Mouse (Mus musculus) midbrain, embryonic 13.5 days (tissue): Measurements from ENCODE around the gene 5830473C10Rik. TPM values are rescaled to one million over a fixed set of nuclear protein-coding genes. Genes with fewer than 3 reads are reported as not detected.

Experiments used
- ATAC-seq: fragments of 200-750 bp; cut with Nextera tagmentation; 2 replicates; pipeline ENCODE4 v1.8.0; 2017; ENCODE audit warnings: mild to moderate bottlenecking, moderate TSS enrichment, moderate library complexity
- H3K27ac ChIP-seq: fragments of 300-500 bp; sonication (generic); 2 replicates; pipeline ENCODE4 v1.5.1; 2015; ENCODE audit warnings: inconsistent platforms, mild to moderate bottlenecking, moderate library complexity
- H3K27me3 ChIP-seq: fragments of 300-500 bp; sonication (generic); 2 replicates; pipeline ENCODE4 v1.6.1; 2015; ENCODE audit warnings: mild to moderate bottlenecking, inconsistent platforms
- H3K36me3 ChIP-seq: fragments of 300-500 bp; sonication (generic); 2 replicates; pipeline ENCODE4 v1.6.1; 2015; ENCODE audit warnings: mild to moderate bottlenecking, inconsistent platforms
- H3K4me1 ChIP-seq: fragments of 300-500 bp; sonication (generic); replicated peaks from 2 replicates; pipeline ENCODE4 v1.6.1; 2015; ENCODE audit warnings: inconsistent platforms
- H3K4me2 ChIP-seq: fragments of 300-500 bp; sonication (generic); replicated peaks from 2 replicates; pipeline ENCODE4 v1.6.1; 2015; ENCODE audit warnings: moderate library complexity, mild to moderate bottlenecking, inconsistent platforms
- H3K4me3 ChIP-seq: fragments of 300-500 bp; sonication (generic); replicated peaks from 2 replicates; pipeline ENCODE4 v1.5.1; 2015; ENCODE audit warnings: mild to moderate bottlenecking, inconsistent platforms
- H3K9ac ChIP-seq: fragments of 300-500 bp; sonication (generic); replicated peaks from 2 replicates; pipeline ENCODE4 v1.6.1; 2015; ENCODE audit warnings: mild to moderate bottlenecking, inconsistent platforms
- H3K9me3 ChIP-seq: fragments of 300-500 bp; sonication (generic); 2 replicates; pipeline ENCODE4 v1.6.1; 2016; ENCODE audit warnings: mild to moderate bottlenecking, inconsistent platforms
- WGBS: fragments of 180-500 bp; shearing (Covaris S2); methylation state at CpG from one replicate; pipeline ENCODE4 v1.1.7; 2015; 5-methylcytosine and 5-hydroxymethylcytosine counted together
- polyA plus RNA-seq: library from polyadenylated mRNA; unstranded; fragments of >200 nt; fragmentation: Nextera tagmentation; extraction: Ambion mirVana; gene quantifications from 2 replicates; pipeline ENCODE4 v1.2.1, GENCODE M21; 2015

Gene 5830473C10Rik
- polyA plus RNA-seq, 1 experiment from 2014 or later, result not detected

DNA sequence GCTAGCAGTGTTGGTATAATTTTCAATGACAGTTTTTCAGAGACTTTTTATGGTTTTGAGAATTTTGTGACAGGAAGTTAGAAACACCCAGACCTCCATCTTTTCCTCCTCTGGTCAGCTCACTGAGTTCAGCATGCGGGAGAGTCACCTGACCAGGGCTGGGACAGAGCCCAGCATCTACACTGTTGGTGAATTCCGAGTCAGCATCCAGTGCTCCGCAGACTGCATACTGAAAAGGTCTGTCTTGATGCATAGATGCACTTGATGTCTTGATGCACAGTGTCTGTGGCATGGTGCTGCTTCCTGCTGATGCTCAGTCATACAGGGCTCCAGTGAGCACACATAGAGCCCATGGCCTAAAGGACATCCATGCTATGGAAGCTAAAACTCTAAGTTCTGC is 67.1 kb downstream of the 5830473C10Rik start:
- 0 out of 2 replicates have a peak, but pooled peaks have one; percentile 11 for ATAC-seq
- Histone ChIP-seq H3K4me3 (no peak overlapping the region), H3K9me3 (no peaks in the 10 kb centered on the region), H3K9ac (no peak overlapping the region), H3K27ac (no peak overlapping the region), H3K36me3 (no peaks in the 10 kb centered on the region), H3K4me1 (no peaks in the 10 kb centered on the region), H3K4me2 (no peak overlapping the region), H3K27me3 (no peaks in the 10 kb centered on the region)
- WGBS, result 83% methylated on average over 3 of the region's 3 CpGs

DNA sequence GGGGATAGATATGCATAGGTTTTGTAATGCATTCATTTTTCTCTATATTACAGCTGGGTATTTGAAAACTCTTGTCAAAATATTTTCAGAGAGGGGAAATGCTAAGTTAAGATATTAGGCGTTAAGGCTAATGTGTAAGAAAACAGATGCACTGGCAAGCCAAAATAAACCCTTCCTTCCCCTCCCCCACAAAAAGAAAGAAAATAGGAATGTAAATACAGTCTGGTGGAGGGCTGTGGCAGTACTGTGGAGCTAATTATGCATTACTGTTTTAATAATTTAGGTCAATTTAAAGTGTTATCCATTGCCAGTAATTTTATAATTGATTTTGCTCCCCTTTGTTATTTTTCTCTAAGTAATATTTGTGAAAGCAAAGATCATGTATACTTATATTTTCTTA is 67.6 kb downstream of the 5830473C10Rik start:
- Histone ChIP-seq H3K4me2 (no peak overlapping the region), H3K9me3 (no peaks in the 10 kb centered on the region), H3K36me3 (no peaks in the 10 kb centered on the region), H3K27ac (no peak overlapping the region), H3K4me1 (no peaks in the 10 kb centered on the region), H3K9ac (no peak overlapping the region), H3K27me3 (no peaks in the 10 kb centered on the region), H3K4me3 (no peak overlapping the region)
- WGBS, result 92% methylated on average over 1 of the region's 1 CpGs
- no peak for ATAC-seq

DNA sequence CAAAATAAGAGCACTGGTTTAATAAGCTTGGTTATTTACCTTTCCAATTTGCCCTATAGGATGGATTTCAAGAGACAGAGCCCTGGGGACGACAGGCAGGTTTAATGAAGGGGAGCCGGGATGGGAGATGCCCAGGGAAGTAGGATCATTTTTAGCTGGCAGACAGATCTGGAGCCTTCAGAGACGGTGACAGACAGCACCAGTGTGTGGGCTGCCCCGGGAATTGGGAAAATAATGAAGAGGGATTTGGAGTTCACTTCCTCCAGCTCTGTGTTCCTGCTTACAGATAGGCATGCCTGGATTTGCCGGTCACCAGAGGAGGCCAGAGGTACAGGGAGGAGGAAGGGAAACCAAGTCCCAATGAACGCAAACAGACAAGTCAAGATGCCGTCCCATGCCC is 74.0 kb downstream of the 5830473C10Rik start:
- Histone ChIP-seq H3K4me3 (no peak overlapping the region), H3K9me3 (no peaks in the 10 kb centered on the region), H3K9ac (no peak overlapping the region), H3K36me3 (no peaks in the 10 kb centered on the region), H3K27ac (no peak overlapping the region), H3K4me2 (no peak overlapping the region), H3K4me1 (no peaks in the 10 kb centered on the region), H3K27me3 (0 out of 2 replicates have a peak, but pooled peaks cover 5% of the 10 kb centered on the region)
- no peak for ATAC-seq
- 80% methylated on average over 7 of the region's 7 CpGs for whole genome bisulfite sequencing

DNA sequence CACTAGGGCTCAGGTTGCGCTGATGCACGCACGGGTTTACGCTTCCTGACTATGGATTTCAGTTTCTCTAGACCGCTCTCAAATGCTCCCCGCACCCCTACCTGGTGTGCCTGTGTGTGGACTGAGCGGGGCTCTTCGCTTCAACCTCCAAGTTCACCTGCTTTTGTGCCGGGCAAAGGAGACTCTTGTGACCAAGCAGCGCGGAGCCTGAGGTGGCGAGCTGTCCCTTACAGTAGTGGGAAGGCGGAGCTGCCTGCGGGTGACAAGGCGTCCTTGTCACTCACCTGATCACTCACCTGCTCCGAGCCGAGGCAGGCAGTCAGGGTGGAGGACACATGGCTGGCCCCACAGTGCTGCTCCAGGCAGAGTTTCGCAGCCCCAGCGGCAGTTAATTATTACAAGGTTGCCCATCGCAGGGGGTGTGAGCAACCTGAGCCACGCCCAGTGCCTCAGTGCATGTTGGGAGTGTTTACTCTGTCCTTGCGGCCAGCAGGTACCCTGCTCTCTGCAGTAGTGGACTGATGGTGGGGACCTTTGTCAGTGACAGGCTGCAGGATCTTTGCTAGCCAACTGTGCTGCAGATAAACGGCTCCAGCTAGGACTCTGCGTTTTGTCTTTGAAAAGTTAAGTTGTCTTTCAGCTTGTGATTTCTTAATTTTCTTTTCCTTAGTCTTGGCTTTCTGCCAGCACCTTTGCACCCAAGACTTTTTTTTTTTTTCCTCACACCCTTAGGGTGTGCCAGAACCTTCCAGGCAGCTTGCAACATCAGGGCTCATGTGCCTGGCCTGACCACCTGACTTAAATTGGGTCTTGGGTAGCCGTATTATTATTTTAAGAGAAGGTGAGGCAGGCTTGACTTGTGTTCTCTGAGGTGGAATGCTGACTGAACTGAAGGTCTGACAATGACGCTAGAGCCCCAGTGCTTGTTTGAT is 79.6 kb downstream of the 5830473C10Rik start, which contains the start of gene Rassf6:
TSS of gene Rassf6 (minus strand) at position 372 of the 932 bp plus-strand sequence.
- ATAC-seq, result peak; percentile 86
- Histone ChIP-seq H3K4me3 (peak within 1 kb of the TSS; percentile 43), H3K36me3 (no peaks in the 10 kb centered on the region), H3K9me3 (no peaks in the 10 kb centered on the region), H3K4me2 (peak within 1 kb of the TSS; percentile 63), H3K4me1 (peaks cover 7% of the 10 kb centered on the region), H3K9ac (peak within 1 kb of the TSS; percentile 53), H3K27ac (no peak within 1 kb of the TSS), H3K27me3 (0 out of 2 replicates have a peak, but pooled peaks cover 5% of the 10 kb centered on the region)
- 11% methylated on average over 26 of the region's 26 CpGs for WGBS

DNA sequence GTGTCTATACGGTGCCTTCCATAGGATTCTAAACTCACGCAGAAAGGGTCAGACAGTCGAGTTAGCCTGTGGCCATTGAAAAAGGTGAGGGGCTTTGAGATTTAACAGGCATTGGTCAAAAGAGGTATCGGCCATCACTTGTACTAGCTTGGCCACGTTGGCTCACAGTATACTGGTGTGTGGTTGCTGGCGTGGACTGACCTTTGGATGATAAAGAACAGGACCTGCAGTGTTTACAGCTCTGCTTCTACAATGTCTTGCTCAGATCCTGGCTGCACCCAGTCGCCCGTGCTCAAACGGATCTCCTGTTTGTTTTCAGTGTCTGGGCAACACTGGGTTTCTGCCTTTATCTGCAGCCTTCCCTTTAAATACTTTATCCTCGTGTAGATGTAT is 80.3 kb downstream of the 5830473C10Rik start:
- 0 out of 2 replicates have a peak, but pooled peaks have one; percentile 10 for ATAC-seq
- Histone ChIP-seq H3K9me3 (no peaks in the 10 kb centered on the region), H3K4me1 (peaks cover 7% of the 10 kb centered on the region), H3K4me2 (no peak overlapping the region), H3K4me3 (no peak overlapping the region), H3K36me3 (no peaks in the 10 kb centered on the region), H3K27ac (no peak overlapping the region), H3K27me3 (0 out of 2 replicates have a peak, but pooled peaks cover 5% of the 10 kb centered on the region), H3K9ac (no peak overlapping the region)
- 77% methylated on average over 10 of the region's 10 CpGs for WGBS

DNA sequence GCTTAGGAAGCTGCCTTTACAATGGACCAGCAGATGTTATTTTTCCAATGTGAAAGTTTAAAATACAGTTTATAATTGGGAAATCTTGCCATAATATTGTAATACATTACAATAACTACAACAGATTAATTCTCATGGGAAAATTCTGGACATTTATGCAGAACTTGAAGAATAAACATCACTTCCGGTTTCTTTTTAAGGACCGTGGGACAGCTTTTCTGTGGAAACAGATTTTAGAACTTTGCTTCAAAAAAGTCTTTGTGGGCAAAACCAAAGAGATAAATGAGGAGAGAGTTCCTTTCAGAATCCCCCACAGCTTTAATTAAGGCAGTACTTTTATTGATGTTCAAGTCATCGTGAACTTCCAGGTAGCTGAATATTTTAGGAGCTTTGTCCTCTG is 84.7 kb downstream of the 5830473C10Rik start:
- Histone ChIP-seq H3K9me3 (no peaks in the 10 kb centered on the region), H3K4me1 (peaks cover 1% of the 10 kb centered on the region), H3K27ac (no peak overlapping the region), H3K4me2 (no peak overlapping the region), H3K4me3 (no peak overlapping the region), H3K9ac (no peak overlapping the region), H3K36me3 (no peaks in the 10 kb centered on the region), H3K27me3 (no peaks in the 10 kb centered on the region)
- 76% methylated on average over 3 of the region's 3 CpGs for WGBS
- no peak for ATAC-seq

DNA sequence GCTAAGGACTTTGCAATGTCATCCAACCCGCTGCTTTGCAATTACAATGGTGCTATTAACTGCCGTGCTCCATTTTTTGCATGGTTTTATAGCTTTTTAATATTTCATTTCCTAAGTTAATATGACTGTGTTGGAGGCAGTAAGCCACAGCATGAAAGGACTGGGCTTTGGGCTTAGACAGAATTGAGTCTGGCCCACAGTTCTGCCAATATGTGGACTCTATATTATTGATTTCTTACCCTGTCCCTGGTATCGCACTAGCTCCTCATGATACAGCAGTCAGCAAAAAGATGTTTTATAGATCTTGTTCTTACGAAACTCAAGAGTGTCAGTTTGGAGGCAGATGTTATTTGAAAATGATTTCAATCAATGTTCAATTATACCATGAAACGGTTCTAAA is 85.5 kb downstream of the 5830473C10Rik start:
- no peak overlapping the region for H3K4me3 ChIP-seq
- no peaks in the 10 kb centered on the region for H3K9me3 ChIP-seq
- no peaks in the 10 kb centered on the region for H3K36me3 ChIP-seq
- H3K4me1 ChIP-seq, result 0 out of 2 replicates have a peak, but pooled peaks cover 3% of the 10 kb centered on the region
- WGBS, result 87% methylated on average over 5 of the region's 5 CpGs
- no peak overlapping the region for H3K9ac ChIP-seq
- no peak overlapping the region for H3K4me2 ChIP-seq
- no peak overlapping the region for H3K27ac ChIP-seq
- H3K27me3 ChIP-seq, result no peaks in the 10 kb centered on the region
- no peak for ATAC-seq

Other genes starting within 250 kb of the 5830473C10Rik start
- gene Ankrd17, start 194.5 kb upstream of the 5830473C10Rik start, polyA plus RNA-seq, result 31.5 and 32.2 TPM in 2 replicates
- gene Gm9958, start 193.9 kb upstream of the 5830473C10Rik start, polyA plus RNA-seq, result 6.5 and 6.9 TPM in 2 replicates
- gene Alb, start 100.2 kb upstream of the 5830473C10Rik start, polyA plus RNA-seq, result 0.62 TPM in 1 of 2 replicates, not detected in the other
- 0.35 and 1.7 TPM in 2 replicates for gene Afp, start 70.4 kb upstream of the 5830473C10Rik start, polyA plus RNA-seq
- not detected in 2 replicates for gene Afm, start 42.2 kb upstream of the 5830473C10Rik start, polyA plus RNA-seq
- 0.40 and 0.57 TPM in 2 replicates for gene Rassf6, start 79.5 kb downstream of the 5830473C10Rik start, polyA plus RNA-seq
- not detected in 2 replicates for gene Cxcl5, start 198.3 kb downstream of the 5830473C10Rik start, polyA plus RNA-seq
- gene Ppbp, start 207.4 kb downstream of the 5830473C10Rik start, polyA plus RNA-seq, result 1.8 and 2.7 TPM in 2 replicates
- gene Pf4, start 211.3 kb downstream of the 5830473C10Rik start, polyA plus RNA-seq, result 37.9 and 47.6 TPM in 2 replicates
- gene Cxcl3, start 225.0 kb downstream of the 5830473C10Rik start, polyA plus RNA-seq, result not detected in 2 replicates
- not detected in 2 replicates for gene Cxcl15, start 233.4 kb downstream of the 5830473C10Rik start, polyA plus RNA-seq